18 mouse cellular contexts compared by ENCODE assay signal in the genomic region with DNA sequence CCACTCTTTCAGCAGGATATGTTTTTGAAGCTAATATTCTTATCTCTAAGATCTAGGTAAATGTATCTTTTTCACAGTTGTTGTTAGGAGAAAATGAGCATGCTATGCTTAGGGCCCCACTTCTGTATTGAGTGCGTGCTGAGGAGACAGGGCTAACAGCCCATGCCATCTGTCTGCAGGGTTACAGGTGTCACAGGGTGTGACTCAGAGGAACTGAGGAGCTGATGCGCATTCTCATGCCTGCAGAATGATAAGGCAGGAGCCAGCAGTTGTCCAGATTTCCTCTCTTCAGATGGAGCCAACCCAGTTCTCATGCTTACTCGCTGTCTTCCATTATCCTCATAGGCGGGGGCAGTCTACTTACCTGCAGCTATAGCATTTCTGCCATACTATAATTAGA.
DNase-seq lines count a peak whose midpoint lies in the region; TF ChIP-seq lines count a peak whose summit lies in the region.
"Had no signal": no experiment of that assay in that cellular context is flagged by ENCODE, and none has a peak within 500 bp of the region (broad histone marks: within the 10 kb centered on the region; RNA-seq: fewer than 3 reads in every experiment).

No protein-coding gene starts in this region.

- no peak overlapping the region for H3K4me3 ChIP-seq in myocyte
- H3K4me3 ChIP-seq: hindbrain, embryonic 15.5 days; left cerebral cortex, adult 2 months; limb, embryonic 12.5 days; neural tube, embryonic 13.5 days had no signal

- peaks cover 78% of the 10 kb centered on the region for H3K79me2 ChIP-seq in myocyte (ENCODE audit: control insufficient read depth, insufficient read depth)

- DNase-seq in thymus, postnatal 0 days (ENCODE audit: low spot score): peak; percentile 52
- DNase-seq in thymus, postnatal 25 days: no peak
- peak; percentile 6 for DNase-seq in MEL-GATA-1-ER (ENCODE audit: extremely low read depth, low read depth)
- peak; percentile 60 for DNase-seq in cerebellum, adult 9-11 months
- no peak for DNase-seq in ovary, adult 18-20 months (ENCODE audit: low spot score)
- no peak for DNase-seq in adrenal gland, postnatal 36 days
- DNase-seq: adrenal gland, postnatal 14 days; heart, postnatal 10 days; kidney, adult 18-20 months; kidney, postnatal 14 days; lung, adult 2 months; lung, postnatal 36 days had no signal

- no peak overlapping the region for H3ac ChIP-seq in myocyte (ENCODE audit: control insufficient read depth, insufficient read length)

- TF ChIP-seq POLR2A in myocyte (IDR thresholded peaks at IDR 0.05; ENCODE audit: insufficient read length, low read depth): no peak

- H3K36me3 ChIP-seq in myocyte (ENCODE audit: control insufficient read depth, insufficient read depth): no peaks in the 10 kb centered on the region
- H3K36me3 ChIP-seq: hindbrain, embryonic 15.5 days; limb, embryonic 12.5 days; neural tube, embryonic 13.5 days had no signal

- H3K4me2 ChIP-seq in myocyte (ENCODE audit: low read depth): no peak overlapping the region
- H3K4me2 ChIP-seq: hindbrain, embryonic 15.5 days; limb, embryonic 12.5 days; midbrain, embryonic 11.5 days; neural tube, embryonic 13.5 days had no signal

- no peaks in the 10 kb centered on the region for H3K27me3 ChIP-seq in myocyte (ENCODE audit: control insufficient read depth, insufficient read depth, insufficient read length)
- H3K27me3 ChIP-seq: hindbrain, embryonic 15.5 days; limb, embryonic 12.5 days; neural tube, embryonic 13.5 days had no signal

TF ChIP-seq in myocyte, 11 proteins besides CTCF, POLR2A, EP300 and RAD21:
- peak; percentile 71 for TF ChIP-seq TCF3 (IDR thresholded peaks at IDR 0.05; ENCODE audit: insufficient read length, low read depth)
- TF ChIP-seq USF1 (IDR thresholded peaks at IDR 0.05; ENCODE audit: low read depth): no peak
- TF ChIP-seq MYOG (IDR thresholded peaks at IDR 0.05; ENCODE audit: control insufficient read depth in 1 of 3, insufficient read depth in 1 of 3, insufficient read length in 2 of 3, low read depth in 2 of 3): peak; percentile 51 to 93 (median 77)
- peak; percentile 69 for TF ChIP-seq TCF12 (IDR thresholded peaks at IDR 0.05; ENCODE audit: insufficient read depth, poor library complexity, severe bottlenecking)
- peak in 2 of 3 experiments; percentile 76 to 93 for TF ChIP-seq MYOD1 (IDR thresholded peaks at IDR 0.05; ENCODE audit: control insufficient read depth in 1 of 3, insufficient read length in 2 of 3, low read depth in 2 of 3)

Comparison
In these comparisons a context has a peak if more than half of its experiments do, and no peak if none do; other contexts are left out.
1. DNase-seq: peak in thymus, postnatal 0 days (single experiment), MEL-GATA-1-ER (single experiment) and cerebellum, adult 9-11 months (single experiment); none in thymus, postnatal 25 days (single experiment), ovary, adult 18-20 months (single experiment) and adrenal gland, postnatal 36 days (0 of 2).